Mouse (Mus musculus) right cerebral cortex, adult 2 months (tissue): Measurements from ENCODE around the gene Pip4k2a.

Experiments
- DNase-seq, 2 experiments: peaks; one replicate each; pipeline ENCODE4 v3.0.0; 2021 to 2022; ENCODE audit warnings: low spot score in 2 of 2

Pip4k2a gene

DNA sequence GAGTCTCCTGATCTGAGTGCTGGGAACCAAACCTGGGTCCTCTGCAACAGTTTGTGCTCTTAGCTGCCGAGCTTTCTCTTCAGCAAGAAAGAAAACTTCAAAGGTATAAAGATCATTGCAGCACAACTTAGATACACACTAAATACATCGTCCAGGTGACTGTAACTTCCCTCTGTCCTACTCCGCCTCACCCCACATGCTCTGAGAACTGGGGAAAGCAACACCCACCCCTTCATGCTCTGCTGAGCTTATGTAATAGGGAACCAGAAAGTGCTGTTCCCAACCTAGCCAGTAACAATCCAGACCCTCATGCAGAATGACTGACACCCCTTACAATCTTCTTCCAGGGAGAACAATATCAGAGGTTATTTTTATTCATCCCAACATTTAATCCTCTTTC, 41.5 kb downstream of the Pip4k2a start:
- no peak for DNase-seq

DNA sequence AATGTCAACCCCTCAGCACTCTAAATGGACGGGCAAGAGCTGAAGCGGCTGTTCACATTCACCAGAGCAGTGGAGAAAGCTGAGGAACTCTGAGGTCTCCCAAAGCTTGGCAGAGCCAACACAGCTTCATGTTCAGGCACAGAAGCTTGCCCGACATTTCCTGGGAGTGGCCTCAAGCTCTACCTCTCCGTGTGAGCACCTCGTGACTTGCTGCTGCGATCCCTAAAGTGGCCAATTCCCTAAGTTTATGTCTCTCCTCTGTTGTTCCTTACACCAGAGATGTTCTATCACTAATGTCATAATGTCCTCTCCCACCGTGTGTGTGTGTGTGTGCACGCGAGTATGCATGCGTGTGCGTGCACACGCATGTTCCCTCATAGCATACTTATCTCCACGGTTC, 42.3 kb downstream of the Pip4k2a start:
- DNase-seq = no peak

- DNase-seq = no peak
These were observed 42.9 kb downstream of the Pip4k2a start for GRCm38 (mm10) chr2:18955022-18955421.

DNA sequence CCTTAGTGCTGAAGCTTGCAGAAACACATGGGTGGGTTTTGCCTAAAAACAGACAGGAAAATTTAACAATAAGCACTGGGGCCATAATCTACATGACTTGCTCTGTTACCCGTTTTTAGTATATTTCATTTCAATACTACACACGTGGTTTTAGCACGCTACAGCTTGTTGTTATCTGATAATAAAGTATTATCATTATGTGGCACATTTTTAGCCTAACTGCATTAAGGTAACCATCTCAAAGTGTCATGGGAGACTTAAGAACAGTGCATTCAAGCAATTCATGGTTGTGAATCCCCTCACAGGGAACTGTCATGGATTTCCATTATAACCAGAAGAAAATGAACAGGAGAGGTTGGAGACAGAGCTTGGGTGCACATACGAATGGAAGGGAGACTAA, 43.5 kb downstream of the Pip4k2a start:
- no peak for DNase-seq

- peak; percentile 47 to 62 for DNase-seq
These were observed 45.7 kb downstream of the Pip4k2a start for GRCm38 (mm10) chr2:18952102-18952673.

DNA sequence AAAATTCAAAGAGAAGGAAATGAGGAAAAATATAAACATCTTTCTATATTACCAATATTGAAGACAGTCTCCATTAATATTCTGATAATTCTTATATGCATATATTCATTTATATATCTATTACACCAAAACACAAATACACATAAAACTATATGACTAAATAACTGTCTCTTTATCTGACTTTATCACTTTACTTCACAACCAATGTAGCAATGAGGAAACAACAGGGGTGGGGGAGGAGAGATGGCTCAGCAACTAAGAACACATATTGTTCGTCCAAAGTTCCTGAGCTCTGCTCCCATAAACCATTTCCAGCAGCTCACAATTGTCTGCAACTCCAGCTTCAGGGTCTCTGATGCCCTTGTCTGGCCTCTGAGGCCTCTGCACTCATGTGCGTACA, 47.2 kb downstream of the Pip4k2a start:
- DNase-seq = no peak

- DNase-seq = no peak
These were observed 49.2 kb downstream of the Pip4k2a start for GRCm38 (mm10) chr2:18948741-18949140.

- DNase-seq = no peak
These were observed 50.1 kb downstream of the Pip4k2a start for GRCm38 (mm10) chr2:18947669-18948459.

DNA sequence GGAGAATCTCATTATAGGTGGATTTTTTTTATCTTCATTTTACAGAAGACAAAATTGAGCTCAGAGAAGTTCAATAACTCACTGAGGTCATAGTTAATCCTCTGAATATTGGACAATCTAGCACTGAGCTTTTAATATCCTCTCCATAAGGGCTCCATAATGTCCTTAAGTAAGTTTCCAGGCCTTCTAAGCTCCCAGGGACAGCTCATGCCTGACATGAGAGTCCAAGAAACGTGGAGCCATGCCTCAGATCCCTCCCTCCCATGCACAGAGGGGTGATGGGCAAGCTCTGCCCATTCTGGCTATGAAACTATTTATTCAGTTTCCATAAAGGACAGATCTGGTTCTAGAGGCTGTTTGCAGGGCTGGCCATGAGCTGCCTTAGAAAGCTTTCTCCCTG, 52.5 kb downstream of the Pip4k2a start:
- DNase-seq = no peak

DNA sequence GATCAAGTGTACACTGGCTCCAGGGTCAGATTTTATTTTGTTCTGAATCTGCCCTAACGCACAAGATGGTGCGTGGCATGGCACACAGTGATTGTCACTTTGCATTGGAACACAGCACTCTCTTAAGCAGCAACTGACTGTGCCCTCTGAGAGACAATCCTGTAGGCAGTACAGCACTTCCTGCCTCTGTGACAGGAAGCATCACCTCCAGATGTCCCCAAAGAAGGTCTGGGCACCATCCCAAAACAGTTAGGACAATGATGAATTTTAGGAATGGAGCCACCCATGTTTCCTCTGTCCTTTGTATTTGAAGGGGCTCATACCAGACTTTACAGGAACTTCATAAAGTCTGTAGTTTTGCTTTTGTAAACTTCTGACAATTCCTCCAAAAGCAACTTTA, 54.0 kb downstream of the Pip4k2a start:
- DNase-seq = no peak

DNA sequence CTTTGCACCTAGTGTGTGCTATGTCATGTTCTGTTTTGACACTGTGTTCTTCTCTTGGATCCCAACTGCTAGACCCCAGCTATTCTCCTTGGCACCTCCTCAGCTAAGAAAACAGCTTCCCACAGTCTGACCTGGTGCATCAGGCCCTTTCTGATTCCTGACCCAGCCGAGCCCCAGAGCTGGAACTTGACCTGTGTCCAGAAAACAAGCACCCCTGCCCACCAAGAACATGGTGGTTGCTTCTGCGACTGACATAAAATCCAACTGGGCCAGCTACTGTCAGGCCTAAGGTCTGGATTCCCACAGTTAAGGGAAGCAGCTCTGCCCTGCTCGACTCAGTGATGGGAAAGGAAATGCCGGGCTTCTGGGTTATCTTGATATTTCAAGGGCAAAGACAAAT, 54.6 kb downstream of the Pip4k2a start:
- no peak for DNase-seq

DNA sequence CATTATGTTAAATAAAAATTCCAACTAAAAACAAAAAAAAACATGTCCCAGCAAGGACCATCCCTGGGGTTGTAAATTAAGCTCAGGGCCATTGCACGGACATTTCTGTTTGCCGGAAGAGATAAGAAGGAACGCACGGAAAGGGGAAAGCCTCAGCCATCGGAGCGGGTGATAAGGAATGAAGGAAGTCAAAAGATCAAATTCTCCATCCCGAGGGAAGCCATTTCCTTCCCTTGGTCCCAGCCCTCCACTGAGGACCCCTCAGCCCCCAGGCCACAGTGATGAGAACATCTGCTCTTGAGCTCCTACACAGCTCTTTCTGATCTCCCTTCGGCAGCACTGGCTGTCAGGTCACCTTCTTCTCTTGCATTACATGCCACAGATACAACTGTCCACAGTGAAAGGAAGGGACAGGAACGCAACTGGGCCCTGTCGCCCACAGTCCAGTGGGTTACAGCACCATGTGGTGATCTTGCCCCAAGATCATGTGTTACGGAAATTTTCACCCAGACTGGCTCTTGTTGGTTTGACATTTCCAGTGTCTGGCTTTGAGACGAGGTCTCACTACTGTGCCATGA, 57.1 kb downstream of the Pip4k2a start:
- DNase-seq = no peak

DNA sequence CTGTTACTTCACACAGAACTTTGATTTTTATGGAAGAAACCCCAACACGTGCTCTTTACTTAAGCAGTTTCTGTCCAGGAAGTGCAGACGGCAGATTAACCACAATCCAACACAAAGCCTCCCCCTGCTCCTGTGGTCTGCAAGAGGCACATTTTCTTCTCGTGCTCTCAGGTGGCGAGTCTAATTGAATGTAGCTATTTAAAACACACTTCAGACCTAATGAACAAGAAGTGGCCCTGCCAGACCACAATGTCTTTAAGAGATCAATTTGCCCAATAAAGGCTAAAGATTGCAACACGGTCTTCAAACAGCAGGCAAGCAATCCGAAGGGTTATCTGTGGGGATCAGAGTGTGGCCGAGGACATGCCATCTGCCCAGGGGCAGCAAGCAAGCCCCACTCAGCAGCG, 59.0 kb downstream of the Pip4k2a start:
- DNase-seq = no peak

DNA sequence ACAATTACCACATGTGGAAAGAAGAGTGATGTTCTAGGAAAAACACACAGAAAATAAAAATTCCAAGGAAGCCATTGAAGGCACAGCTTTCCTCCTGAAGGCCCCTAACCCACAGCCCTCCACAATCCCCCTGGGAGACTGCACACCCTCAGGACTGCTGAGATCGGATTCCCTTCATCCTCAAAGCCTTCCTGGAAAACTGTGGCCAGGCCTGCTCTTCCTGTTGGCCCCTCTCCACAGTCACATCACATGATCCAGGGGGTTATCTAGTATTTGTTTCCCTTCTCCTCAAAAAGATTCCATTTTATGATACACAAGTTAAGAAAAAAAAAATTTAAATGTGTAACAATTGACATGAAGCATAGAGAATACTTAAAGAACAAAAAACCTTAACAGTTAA, 59.7 kb downstream of the Pip4k2a start:
- no peak for DNase-seq

GRCm38 (mm10) chr2:18937611-18938010, 60.3 kb downstream of the Pip4k2a start:
- DNase-seq = no peak

DNA sequence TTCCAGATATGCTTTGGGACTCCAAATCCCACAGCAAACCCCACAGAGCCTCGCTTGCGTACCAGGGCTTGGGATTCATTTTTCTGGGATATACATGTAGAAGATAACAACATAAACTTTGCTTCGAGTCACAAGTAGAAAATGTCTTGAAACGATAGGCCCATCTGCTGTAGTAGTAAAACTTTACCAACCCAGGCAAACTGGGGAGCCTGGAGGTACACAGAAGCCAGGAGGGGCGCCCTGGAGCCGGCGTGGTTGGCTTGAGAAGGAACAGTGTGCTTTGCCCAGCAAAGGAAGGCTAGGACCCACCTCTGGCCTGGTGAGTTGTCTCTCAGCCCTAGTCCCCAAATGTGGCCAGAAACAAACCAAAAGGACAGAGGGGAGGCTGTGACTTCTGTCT, 61.5 kb downstream of the Pip4k2a start:
- DNase-seq = no peak

GRCm38 (mm10) chr2:18935581-18936027, 62.3 kb downstream of the Pip4k2a start:
- no peak for DNase-seq

- DNase-seq = no peak
These were observed 63.8 kb downstream of the Pip4k2a start for GRCm38 (mm10) chr2:18934131-18934530.

DNA sequence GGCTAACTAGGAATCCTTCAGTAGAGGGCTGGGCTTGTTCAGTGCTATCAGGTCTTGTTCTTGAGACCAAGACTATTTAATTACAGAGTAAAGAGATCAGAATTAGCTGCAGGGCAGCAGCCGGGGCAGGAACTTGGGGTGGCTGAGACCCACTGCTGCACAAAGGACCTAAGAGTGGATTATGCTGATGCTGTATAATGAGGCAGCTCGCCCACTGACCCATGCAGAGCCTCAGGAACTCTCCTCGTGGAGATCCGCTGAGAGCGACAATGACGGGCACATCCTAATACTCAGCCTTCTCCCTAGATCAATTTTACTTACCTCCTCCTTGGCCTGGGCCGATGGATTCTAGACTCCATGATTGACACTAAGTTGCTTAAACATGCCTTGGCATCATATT, 64.5 kb downstream of the Pip4k2a start:
- no peak for DNase-seq

DNA sequence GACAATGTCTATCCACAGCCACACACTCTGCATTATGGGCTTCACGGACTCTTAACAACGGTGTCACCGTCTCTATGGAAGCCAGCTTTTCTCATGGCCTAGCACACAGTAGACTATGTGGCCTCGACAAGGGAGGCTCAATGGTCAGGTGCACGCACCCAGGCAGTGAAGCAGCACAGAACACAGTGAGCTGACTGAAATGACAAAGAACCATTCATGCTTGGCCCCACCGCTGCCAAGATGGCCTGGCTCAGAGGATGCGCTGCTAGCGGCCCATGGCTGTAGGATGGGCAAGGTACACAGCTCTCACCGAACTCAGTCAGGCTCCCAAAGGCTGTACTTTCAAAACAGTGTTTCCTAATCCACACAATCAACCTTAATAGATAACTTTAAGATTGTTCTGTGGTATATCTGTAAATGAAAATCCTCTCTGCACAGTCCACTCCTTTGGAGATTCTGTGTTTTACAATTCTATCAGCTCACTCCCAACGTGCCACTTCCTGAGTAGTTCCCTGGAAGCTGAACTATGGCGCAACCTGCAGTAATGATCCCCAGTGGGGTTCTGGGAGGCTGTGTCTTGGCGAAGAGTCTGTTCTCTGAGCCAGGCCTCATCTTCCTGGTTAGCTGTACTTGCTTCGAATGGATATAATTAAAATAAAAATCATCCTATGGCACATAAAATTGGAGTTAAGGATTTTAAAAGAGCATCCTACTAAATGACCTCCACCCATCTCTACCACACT, 67.4 kb downstream of the Pip4k2a start:
- DNase-seq = no peak

GRCm38 (mm10) chr2:18928597-18929257, 69.2 kb downstream of the Pip4k2a start:
- no peak for DNase-seq

- no peak for DNase-seq
These were observed 69.7 kb downstream of the Pip4k2a start for GRCm38 (mm10) chr2:18928196-18928595.
